Mouse (Mus musculus) spleen, adult 2 months (tissue): ENCODE results near the gene Gas7. TPM values are rescaled to one million over a fixed set of nuclear protein-coding genes. Genes with fewer than 3 reads are reported as not detected.

Experiments
- DNase-seq, 2 experiments: peaks; one replicate each; pipeline versions ENCODE4 v3.0.0 to v3.0.0-alpha.2; 2012 to 2021; ENCODE audit warnings: low spot score in 2 of 2, low read depth in 1 of 2
- H3K27ac ChIP-seq: fragments of 200-500 bp; 2 replicates; pipeline ENCODE4 v1.5.1; 2012; ENCODE audit warnings: low read length, inconsistent platforms; ENCODE audit not compliant: insufficient read depth
- H3K27me3 ChIP-seq: fragments of 200-500 bp; 2 replicates; pipeline ENCODE4 v1.6.1; 2012; ENCODE audit warnings: mild to moderate bottlenecking, moderate library complexity, low read length, inconsistent platforms; ENCODE audit not compliant: control insufficient read depth, insufficient read depth
- H3K36me3 ChIP-seq: fragments of 200-500 bp; 2 replicates; pipeline ENCODE4 v1.6.1; 2012; ENCODE audit warnings: mild to moderate bottlenecking, low read length, inconsistent platforms; ENCODE audit not compliant: control insufficient read depth, insufficient read depth
- H3K4me1 ChIP-seq: fragments of 200-500 bp; 2 replicates; pipeline ENCODE4 v1.6.1; 2011; ENCODE audit warnings: inconsistent platforms; ENCODE audit not compliant: control insufficient read depth, insufficient read depth, insufficient read length
- H3K4me3 ChIP-seq: fragments of 200-500 bp; 2 replicates; pipeline ENCODE4 v1.5.1; 2011; ENCODE audit warnings: mild to moderate bottlenecking, inconsistent platforms; ENCODE audit not compliant: insufficient read depth, insufficient read length; ENCODE audit errors: extremely low read depth
- CTCF ChIP-seq: fragments of 200-500 bp; IDR thresholded peaks from 2 replicates; pipeline ENCODE4 v1.5.1; 2011; ENCODE audit warnings: mild to moderate bottlenecking, inconsistent platforms; ENCODE audit not compliant: insufficient read depth, insufficient read length, insufficient replicate concordance; ENCODE audit errors: extremely low read depth
- POLR2A ChIP-seq: fragments of 200-500 bp; IDR thresholded peaks from 2 replicates; pipeline ENCODE4 v1.6.1; 2011; ENCODE audit warnings: low read depth, low read length, inconsistent platforms
- WGBS: fragments of 180-500 bp; shearing (Covaris S2); methylation state at CpG from one replicate; pipeline ENCODE4 v1.1.7; 2018; 5-methylcytosine and 5-hydroxymethylcytosine counted together
- polyA plus RNA-seq: library from polyadenylated mRNA; depleted of rRNA; stranded (reverse); fragments of >200 nt; gene quantifications from 2 replicates; pipeline ENCODE4 v1.2.3, GENCODE M21; 2012

Gene Gas7
- polyA plus RNA-seq, 1 experiment: 4.3 TPM

DNA sequence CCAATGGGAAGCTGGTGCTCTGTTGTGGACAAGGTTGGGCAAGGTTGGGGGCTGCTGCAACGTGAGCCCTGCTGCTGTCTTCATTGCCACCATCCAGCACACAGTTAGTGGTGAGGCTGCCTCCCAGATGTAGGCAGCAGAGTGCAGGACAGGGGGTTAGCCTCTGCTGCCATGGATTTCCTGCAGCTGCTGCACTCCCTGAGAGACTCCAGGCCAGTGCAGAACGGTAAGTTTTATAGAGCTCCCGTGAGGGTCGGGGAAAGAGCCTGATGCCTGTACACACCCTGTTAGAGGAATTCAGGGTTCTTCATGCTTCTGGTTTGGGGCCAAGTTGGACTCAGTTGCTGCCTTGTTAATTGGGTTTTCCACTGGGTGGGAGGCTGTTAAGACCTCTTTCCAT is 11.9 kb downstream of the Gas7 start:
- no peak for DNase-seq
- TF ChIP-seq CTCF (no peak), POLR2A (no peak)
- H3K4me3 ChIP-seq: no peak overlapping the region
- WGBS: 63% methylated on average over 4 of the region's 4 CpGs
- no peaks in the 10 kb centered on the region for H3K4me1 ChIP-seq
- H3K27ac ChIP-seq: no peak overlapping the region
- no peaks in the 10 kb centered on the region for H3K36me3 ChIP-seq
- H3K27me3 ChIP-seq: no peaks in the 10 kb centered on the region

DNA sequence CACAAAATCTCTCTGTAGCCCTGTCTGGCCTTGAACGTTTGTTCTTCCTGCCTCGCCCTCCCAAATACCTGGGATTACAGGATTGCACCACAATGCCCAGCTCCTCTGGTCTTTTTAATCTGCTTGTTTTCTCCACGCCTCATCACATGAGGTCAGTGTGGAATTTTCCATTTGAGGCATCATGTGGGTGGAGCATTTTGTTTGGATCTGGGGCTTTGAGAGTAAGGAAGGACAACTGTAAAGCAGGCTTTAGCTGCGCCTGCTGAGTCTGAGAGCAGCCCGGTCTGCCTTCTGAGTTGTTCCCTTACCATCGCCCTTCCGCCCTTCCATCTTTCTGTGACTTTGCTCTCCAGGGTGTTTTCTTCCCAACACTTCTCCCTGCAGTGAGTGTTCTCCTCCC is 13.6 kb downstream of the Gas7 start:
- WGBS: 84% methylated on average over 7 of the region's 7 CpGs
- Histone ChIP-seq H3K27ac (no peak overlapping the region), H3K4me3 (no peak overlapping the region), H3K4me1 (no peaks in the 10 kb centered on the region), H3K27me3 (no peaks in the 10 kb centered on the region), H3K36me3 (no peaks in the 10 kb centered on the region)
- DNase-seq: no peak
- no peak for TF ChIP-seq POLR2A

DNA sequence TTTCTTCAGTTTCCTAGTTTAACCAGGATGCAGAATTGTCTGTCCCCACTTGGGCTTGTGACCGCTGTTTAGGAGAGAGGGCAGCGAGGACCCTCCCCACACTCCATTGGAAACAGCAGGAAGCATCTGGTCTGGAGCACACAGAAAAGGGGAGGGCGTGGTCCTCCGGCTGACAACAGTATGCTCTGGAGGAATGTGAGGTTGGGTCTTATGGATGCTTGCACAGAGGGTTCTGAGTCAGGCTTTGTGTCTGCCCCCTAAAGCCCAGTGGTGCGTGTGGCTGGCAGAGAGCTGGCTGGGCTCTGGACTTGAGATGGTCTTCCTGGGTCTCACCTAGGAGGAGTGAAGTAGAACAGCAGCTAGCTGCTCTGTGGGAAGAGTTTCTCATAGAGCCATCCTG is 19.4 kb downstream of the Gas7 start:
- no peak for DNase-seq
- Histone ChIP-seq H3K27ac (no peak overlapping the region), H3K4me1 (peaks cover 3% of the 10 kb centered on the region), H3K36me3 (no peaks in the 10 kb centered on the region), H3K4me3 (no peak overlapping the region), H3K27me3 (no peaks in the 10 kb centered on the region)
- 92% methylated on average over 5 of the region's 5 CpGs for WGBS
- TF ChIP-seq CTCF (no peak), POLR2A (no peak)

DNA sequence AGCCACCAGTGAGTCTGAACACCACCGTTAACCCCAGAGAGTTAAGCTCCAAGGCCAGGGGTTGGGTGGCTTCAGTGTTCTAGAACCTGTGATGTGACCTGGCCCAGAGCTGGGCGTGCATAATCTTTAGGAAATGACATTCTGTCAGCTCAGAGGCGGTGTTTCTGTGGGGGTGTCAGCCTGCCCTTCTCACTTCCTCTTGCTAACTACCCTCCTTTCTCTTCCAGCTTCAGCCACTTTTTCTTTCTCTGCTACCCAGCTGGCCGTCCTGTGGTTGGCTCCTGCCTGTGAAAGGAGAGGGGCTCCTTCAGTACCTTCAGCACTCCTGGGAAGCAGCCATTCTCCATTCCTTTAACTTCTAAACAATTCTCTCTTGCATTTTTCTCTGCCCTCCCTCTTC is 24.3 kb downstream of the Gas7 start:
- 5% methylated on average over 4 of the region's 4 CpGs for WGBS
- 0 out of 2 replicates have a peak overlapping the region, but pooled peaks have one; percentile 9 for H3K27ac ChIP-seq
- H3K4me3 ChIP-seq: no peak overlapping the region
- no peaks in the 10 kb centered on the region for H3K27me3 ChIP-seq
- DNase-seq: peak in 1 of 2 experiments; percentile 17
- H3K4me1 ChIP-seq: peaks cover 9% of the 10 kb centered on the region
- TF ChIP-seq CTCF (no peak), POLR2A (no peak)
- H3K36me3 ChIP-seq: no peaks in the 10 kb centered on the region

DNA sequence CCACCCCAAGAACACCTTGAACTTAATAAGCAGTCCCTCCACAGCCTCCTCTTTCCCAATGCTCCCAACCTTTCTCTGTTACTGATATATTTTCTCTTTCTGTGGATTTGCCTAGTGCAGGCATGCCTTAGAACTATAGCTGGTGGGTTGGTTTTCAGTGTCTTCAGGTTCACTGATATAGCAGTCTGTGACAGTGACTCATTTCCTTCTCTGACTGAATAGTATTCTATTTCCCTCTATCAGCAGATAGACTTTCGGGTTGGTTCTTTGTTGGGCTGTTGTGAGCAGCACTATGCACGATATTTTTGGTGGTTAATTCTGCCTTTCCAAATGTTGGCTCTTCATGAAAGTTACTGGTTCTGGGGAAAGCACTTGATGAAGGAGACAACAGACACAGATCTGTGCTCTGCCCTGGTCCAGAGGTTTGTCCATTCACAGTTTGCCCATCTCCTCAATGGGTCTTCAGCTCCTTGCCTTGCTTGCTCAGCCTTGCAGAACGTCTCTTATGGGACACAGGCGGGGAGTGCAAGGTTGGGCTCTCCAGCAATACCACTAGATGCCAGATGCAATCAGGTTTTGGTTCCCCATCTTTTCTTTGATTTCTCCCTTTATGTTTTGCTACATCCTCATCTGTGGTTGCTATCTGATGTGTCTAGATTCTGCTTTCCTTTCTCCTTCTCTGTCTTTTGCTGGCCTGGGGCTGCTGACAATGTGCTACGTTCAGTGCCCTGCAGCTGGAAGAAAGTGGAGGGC is 25.1 kb downstream of the Gas7 start:
- no peaks in the 10 kb centered on the region for H3K36me3 ChIP-seq
- WGBS: 39% methylated on average over 5 of the region's 5 CpGs
- H3K4me1 ChIP-seq: peaks cover 9% of the 10 kb centered on the region
- no peak for TF ChIP-seq POLR2A
- no peak for TF ChIP-seq CTCF
- H3K4me3 ChIP-seq: no peak overlapping the region
- H3K27me3 ChIP-seq: no peaks in the 10 kb centered on the region
- no peak overlapping the region for H3K27ac ChIP-seq
- no peak for DNase-seq

DNA sequence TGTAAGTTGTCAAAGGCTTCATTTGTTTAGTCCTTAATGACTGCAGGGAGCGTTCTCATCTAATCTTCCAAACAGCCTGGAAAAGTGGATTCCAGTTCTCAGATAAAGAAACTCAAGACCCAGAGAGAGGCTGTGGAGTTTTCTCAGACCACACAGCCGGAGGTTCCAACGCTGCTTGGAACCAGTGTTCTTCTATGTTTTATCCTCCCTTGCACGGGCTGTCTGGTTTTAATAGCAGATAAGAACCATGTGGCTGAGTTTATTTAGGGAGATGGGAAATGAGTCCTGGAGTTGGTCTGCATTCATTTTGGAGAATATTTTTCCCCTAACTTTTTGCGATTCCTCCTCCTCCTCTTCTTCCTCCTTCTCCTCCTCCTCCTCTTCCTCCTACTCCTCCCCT is 26.5 kb downstream of the Gas7 start:
- H3K27ac ChIP-seq: no peak overlapping the region
- H3K4me1 ChIP-seq: peaks cover 9% of the 10 kb centered on the region
- no peak overlapping the region for H3K4me3 ChIP-seq
- DNase-seq: no peak
- H3K36me3 ChIP-seq: no peaks in the 10 kb centered on the region
- no peaks in the 10 kb centered on the region for H3K27me3 ChIP-seq
- 88% methylated on average over 5 of the region's 5 CpGs for WGBS
- TF ChIP-seq CTCF: no peak
- TF ChIP-seq POLR2A: no peak

DNA sequence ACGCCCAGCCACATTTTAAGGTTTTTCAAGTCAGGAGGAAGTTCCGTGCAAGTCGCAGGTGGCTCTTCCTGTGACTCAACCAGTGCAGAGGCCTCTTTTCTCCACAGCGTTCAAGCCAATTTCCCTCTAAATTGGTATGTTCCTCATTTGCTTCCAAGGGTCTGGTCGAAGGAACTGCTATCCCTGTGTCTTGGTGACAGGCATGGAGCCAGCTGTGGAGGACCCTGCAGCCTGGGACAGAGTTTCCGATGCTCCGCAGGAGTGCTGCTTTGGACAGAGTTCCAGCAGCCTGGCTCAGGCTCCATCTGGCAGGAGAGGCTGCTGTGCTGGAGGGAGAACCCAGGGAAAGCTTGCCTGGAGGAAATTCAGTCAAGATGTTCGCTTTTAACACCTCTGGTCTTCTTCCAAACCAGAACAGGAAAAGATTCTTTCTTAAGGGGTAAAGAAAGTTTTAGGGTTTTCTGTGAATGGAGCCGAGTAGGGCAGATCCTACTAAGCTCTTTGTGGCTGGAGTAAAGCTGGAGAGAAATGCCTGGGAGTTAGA is 27.1 kb downstream of the Gas7 start:
- 39% methylated on average over 9 of the region's 9 CpGs for WGBS
- no peak overlapping the region for H3K4me3 ChIP-seq
- TF ChIP-seq CTCF (no peak), POLR2A (no peak)
- DNase-seq: no peak
- H3K27me3 ChIP-seq: no peaks in the 10 kb centered on the region
- no peaks in the 10 kb centered on the region for H3K36me3 ChIP-seq
- H3K4me1 ChIP-seq: peaks cover 9% of the 10 kb centered on the region
- H3K27ac ChIP-seq: no peak overlapping the region
